Mouse (Mus musculus) liver, embryonic 16.5 days (tissue): Measurements from ENCODE around the gene Lamtor3. TPM values are rescaled to one million over a fixed set of nuclear protein-coding genes. Genes with fewer than 3 reads are reported as not detected.
"Not testable (repeated sequence)": the region's sequence is repeated elsewhere in the genome, so short reads cannot be mapped to it uniquely, and the experiment has no call there.

Experiments used
- ATAC-seq: fragments of 200-750 bp; cut with Nextera tagmentation; 2 replicates; pipeline ENCODE4 v1.8.0; 2017; ENCODE audit warnings: low read depth, mild to moderate bottlenecking, moderate number of reproducible peaks, moderate library complexity
- H3K27ac ChIP-seq: fragments of 300-500 bp; sonication (generic); 2 replicates; pipeline ENCODE4 v1.5.1; 2014; ENCODE audit warnings: mild to moderate bottlenecking, low read length
- H3K27me3 ChIP-seq: fragments of 300-500 bp; sonication (generic); 2 replicates; pipeline ENCODE4 v1.6.1; 2014; ENCODE audit warnings: low read depth, low read length, mixed read lengths; ENCODE audit not compliant: control insufficient read depth, insufficient read depth
- H3K36me3 ChIP-seq: fragments of 300-500 bp; sonication (generic); 2 replicates; pipeline ENCODE4 v1.6.1; 2014; ENCODE audit warnings: mild to moderate bottlenecking; ENCODE audit not compliant: control insufficient read depth, insufficient read depth
- H3K4me1 ChIP-seq: fragments of 300-500 bp; sonication (generic); 2 replicates; pipeline ENCODE4 v1.6.1; 2014; ENCODE audit warnings: low read depth, low read length, mixed read lengths; ENCODE audit not compliant: control insufficient read depth
- H3K4me2 ChIP-seq: fragments of 300-500 bp; sonication (generic); 2 replicates; pipeline ENCODE4 v1.6.1; 2014; ENCODE audit warnings: low read depth, low read length, mixed read lengths
- H3K4me3 ChIP-seq: fragments of 300-500 bp; sonication (generic); 2 replicates; pipeline ENCODE4 v1.5.1; 2014; ENCODE audit warnings: low read depth, mild to moderate bottlenecking, low read length
- H3K9ac ChIP-seq: fragments of 300-500 bp; sonication (generic); 2 replicates; pipeline ENCODE4 v1.6.1; 2014; ENCODE audit warnings: low read depth, low read length
- H3K9me3 ChIP-seq: fragments of 300-500 bp; sonication (generic); replicated peaks from 2 replicates; pipeline ENCODE4 v1.6.1; 2016; ENCODE audit warnings: low read length; ENCODE audit not compliant: control insufficient read depth
- WGBS: fragments of 180-500 bp; shearing (Covaris S2); extraction: QIAGEN DNeasy Blood & Tissue Kit; methylation state at CpG from one replicate; pipeline ENCODE4 v1.1.7; 2014; ENCODE audit not compliant: insufficient replicate concordance; 5-methylcytosine and 5-hydroxymethylcytosine counted together
- polyA plus RNA-seq: library from polyadenylated mRNA; unstranded; fragments of >200 nt; fragmentation: Nextera tagmentation; extraction: Ambion mirVana; gene quantifications from 2 replicates; pipeline ENCODE4 v1.2.1, GENCODE M21; 2015

Gene Lamtor3
- polyA plus RNA-seq, 1 experiment from 2014 or later, result 48.2 TPM

GRCm38 (mm10) chr3:137895196-137895595, 23.1 kb upstream of the Lamtor3 start:
- WGBS, result 72% methylated on average over 3 of the region's 3 CpGs
- Histone ChIP-seq H3K4me2 (no peak overlapping the region), H3K9me3 (no peaks in the 10 kb centered on the region), H3K36me3 (no peaks in the 10 kb centered on the region; the same call in 1 of the 2 replicates), H3K4me1 (no peaks in the 10 kb centered on the region), H3K9ac (no peak overlapping the region), H3K27ac (no peak overlapping the region), H3K4me3 (no peak overlapping the region), H3K27me3 (no peaks in the 10 kb centered on the region)
- no peak for ATAC-seq

- H3K27me3 ChIP-seq, result no peaks in the 10 kb centered on the region
- H3K36me3 ChIP-seq, result no peaks in the 10 kb centered on the region; the same call in 1 of the 2 replicates
- no peaks in the 10 kb centered on the region for H3K9me3 ChIP-seq
- H3K27ac ChIP-seq, result no peak overlapping the region
- H3K4me1 ChIP-seq, result no peaks in the 10 kb centered on the region
- 76% methylated on average over 4 of the region's 4 CpGs for WGBS
- ATAC-seq, result no peak
- H3K4me2 ChIP-seq, result no peak overlapping the region
- H3K9ac ChIP-seq, result no peak overlapping the region
- no peak overlapping the region for H3K4me3 ChIP-seq
These were observed 21.9 kb upstream of the Lamtor3 start for GRCm38 (mm10) chr3:137896386-137896785.

- Histone ChIP-seq H3K36me3 (no peaks in the 10 kb centered on the region; the same call in 1 of the 2 replicates), H3K4me2 (no peak overlapping the region), H3K9me3 (no peaks in the 10 kb centered on the region), H3K27me3 (no peaks in the 10 kb centered on the region), H3K4me1 (no peaks in the 10 kb centered on the region), H3K9ac (no peak overlapping the region), H3K4me3 (no peak overlapping the region), H3K27ac (no peak overlapping the region)
- WGBS, result 75% methylated on average over 3 of the region's 3 CpGs
- no peak for ATAC-seq
These were observed 21.4 kb upstream of the Lamtor3 start for GRCm38 (mm10) chr3:137896867-137897266.

GRCm38 (mm10) chr3:137897685-137898084, 20.6 kb upstream of the Lamtor3 start:
- WGBS, result 54% methylated on average over 5 of the region's 5 CpGs
- H3K9me3 ChIP-seq, result no peaks in the 10 kb centered on the region
- H3K4me2 ChIP-seq, result no peak overlapping the region
- H3K27me3 ChIP-seq, result no peaks in the 10 kb centered on the region
- no peaks in the 10 kb centered on the region for H3K4me1 ChIP-seq
- no peaks in the 10 kb centered on the region; the same call in 1 of the 2 replicates for H3K36me3 ChIP-seq
- no peak overlapping the region for H3K27ac ChIP-seq
- no peak for ATAC-seq
- H3K4me3 ChIP-seq, result no peak overlapping the region
- H3K9ac ChIP-seq, result no peak overlapping the region

- no peak overlapping the region for H3K4me2 ChIP-seq
- H3K36me3 ChIP-seq, result no peaks in the 10 kb centered on the region; the same call in 1 of the 2 replicates
- ATAC-seq, result no peak
- WGBS, result 75% methylated on average over 10 of the region's 10 CpGs
- no peak overlapping the region for H3K9ac ChIP-seq
- no peaks in the 10 kb centered on the region for H3K9me3 ChIP-seq
- H3K27ac ChIP-seq, result no peak overlapping the region
- no peak overlapping the region for H3K4me3 ChIP-seq
- H3K4me1 ChIP-seq, result no peaks in the 10 kb centered on the region
- no peaks in the 10 kb centered on the region for H3K27me3 ChIP-seq
These were observed 18.2 kb upstream of the Lamtor3 start for GRCm38 (mm10) chr3:137900149-137900548.

- no peak overlapping the region for H3K4me3 ChIP-seq
- H3K27me3 ChIP-seq, result no peaks in the 10 kb centered on the region
- no peak overlapping the region for H3K9ac ChIP-seq
- WGBS, result 41% methylated on average over 2 of the region's 2 CpGs
- no peaks in the 10 kb centered on the region for H3K9me3 ChIP-seq
- H3K27ac ChIP-seq, result no peak overlapping the region
- H3K4me1 ChIP-seq, result peaks cover 6% of the 10 kb centered on the region
- no peak overlapping the region for H3K4me2 ChIP-seq
- peak; percentile 68 for ATAC-seq
- H3K36me3 ChIP-seq, result no peaks in the 10 kb centered on the region; the same call in 1 of the 2 replicates
These were observed 5.2 kb upstream of the Lamtor3 start for GRCm38 (mm10) chr3:137913093-137913492.

GRCm38 (mm10) chr3:137914567-137914966, 3.7 kb upstream of the Lamtor3 start:
- not testable (repeated sequence) for H3K27ac ChIP-seq, H3K36me3 ChIP-seq, H3K4me3 ChIP-seq, H3K9ac ChIP-seq, H3K27me3 ChIP-seq, H3K4me2 ChIP-seq, H3K9me3 ChIP-seq, ATAC-seq
- no CpG with 5 or more reads among the region's 1 CpGs for WGBS
- H3K4me1 ChIP-seq, result peaks cover 12% of the 10 kb centered on the region

- Histone ChIP-seq H3K4me2 (peak overlapping the region; percentile 91), H3K27me3 (no peaks in the 10 kb centered on the region), H3K36me3 (peaks cover 6% of the 10 kb centered on the region; the same call in 1 of the 2 replicates), H3K4me3 (peak overlapping the region; percentile 98), H3K9me3 (no peaks in the 10 kb centered on the region), H3K27ac (peak overlapping the region; percentile 74), H3K9ac (peak overlapping the region; percentile 62), H3K4me1 (peaks cover 13% of the 10 kb centered on the region)
- WGBS, result 31% methylated on average over 12 of the region's 12 CpGs
- ATAC-seq, result no peak
These were observed 573 bp upstream of the Lamtor3 start for GRCm38 (mm10) chr3:137917694-137918171.

GRCm38 (mm10) chr3:137918932-137919311, 616 bp downstream of the Lamtor3 start:
- WGBS, result 10% methylated on average over 6 of the region's 6 CpGs
- Histone ChIP-seq H3K9ac (peak overlapping the region; percentile 97), H3K4me3 (peak overlapping the region; percentile 98), H3K4me2 (peak overlapping the region; percentile 91), H3K36me3 (peaks cover 6% of the 10 kb centered on the region; the same call in 1 of the 2 replicates), H3K4me1 (peaks cover 13% of the 10 kb centered on the region), H3K27ac (peak overlapping the region; percentile 94), H3K9me3 (no peaks in the 10 kb centered on the region), H3K27me3 (no peaks in the 10 kb centered on the region)
- ATAC-seq, result peak; percentile 52
